Mouse (Mus musculus): Measurements from ENCODE around the gene Rpp38. TPM values are rescaled to one million over a fixed set of nuclear protein-coding genes. Genes with fewer than 3 reads are reported as not detected.
A peak's percentile ranks its signal among the peaks of the same experiment; 100 is the strongest.

The Rpp38 gene
- polyA plus RNA-seq, 1 experiment = 2.1 TPM

DNA sequence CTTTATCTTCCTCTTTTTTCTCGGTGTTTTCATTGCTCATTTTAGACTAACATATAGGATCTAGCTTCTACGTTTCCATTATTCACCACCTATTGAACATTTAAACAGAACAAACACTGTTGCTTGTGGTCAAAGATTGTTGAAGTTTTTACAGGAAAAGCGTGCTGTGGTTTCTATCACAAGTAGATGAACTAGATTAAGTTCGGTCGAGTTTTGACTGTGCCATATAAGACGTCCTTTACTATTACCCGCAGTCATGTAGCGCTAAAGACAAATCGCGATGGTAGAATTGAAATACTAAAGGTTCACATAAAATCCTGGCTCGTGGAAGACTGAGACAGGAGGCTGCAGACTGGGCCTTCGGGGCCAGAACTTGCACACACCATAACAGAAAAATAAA lies 1.3 kb upstream of the Rpp38 start:
- Histone ChIP-seq H3K9me3 (no peaks in the 10 kb centered on the region), H3K4me3 (replicated peaks) (no peak overlapping the region), H3K4me1 (peaks cover 48% of the 10 kb centered on the region), H3K36me3 (replicated peaks; ENCODE audit: low read length) (peaks cover 11% of the 10 kb centered on the region), H3K27me3 (replicated peaks) (peaks cover 2% of the 10 kb centered on the region)
- no peak for TF ChIP-seq FLI1 (IDR thresholded peaks at IDR 0.05; ENCODE audit: low read length)
- no peak for TF ChIP-seq GATA1 (IDR thresholded peaks at IDR 0.05; ENCODE audit: borderline replicate concordance, low read length)

DNA sequence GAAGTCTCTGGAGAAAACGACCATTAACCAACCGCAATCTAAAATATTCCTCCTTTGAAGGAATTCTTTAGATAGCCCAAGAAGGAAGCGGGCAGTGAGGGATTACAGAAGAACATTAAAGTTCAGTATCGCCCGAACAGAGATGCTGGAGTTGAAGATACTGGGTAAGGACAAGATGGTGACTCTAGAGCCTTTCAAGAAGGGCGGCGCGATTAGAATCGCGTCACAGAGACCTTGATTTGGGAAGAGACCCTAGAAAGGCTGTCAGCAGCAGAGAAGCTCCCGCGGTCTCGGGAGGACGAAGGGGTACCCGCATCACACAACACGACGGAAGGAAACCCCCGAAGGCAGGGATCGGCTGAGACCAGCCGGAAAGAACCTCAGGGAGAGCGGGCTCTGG lies 387 bp downstream of the Rpp38 start:
- TF ChIP-seq GATA1 (IDR thresholded peaks at IDR 0.05; ENCODE audit: borderline replicate concordance, low read length) (no peak), FLI1 (IDR thresholded peaks at IDR 0.05; ENCODE audit: low read length) (no peak)
- H3K4me3 ChIP-seq (replicated peaks) = peak overlapping the region; percentile 94

DNA sequence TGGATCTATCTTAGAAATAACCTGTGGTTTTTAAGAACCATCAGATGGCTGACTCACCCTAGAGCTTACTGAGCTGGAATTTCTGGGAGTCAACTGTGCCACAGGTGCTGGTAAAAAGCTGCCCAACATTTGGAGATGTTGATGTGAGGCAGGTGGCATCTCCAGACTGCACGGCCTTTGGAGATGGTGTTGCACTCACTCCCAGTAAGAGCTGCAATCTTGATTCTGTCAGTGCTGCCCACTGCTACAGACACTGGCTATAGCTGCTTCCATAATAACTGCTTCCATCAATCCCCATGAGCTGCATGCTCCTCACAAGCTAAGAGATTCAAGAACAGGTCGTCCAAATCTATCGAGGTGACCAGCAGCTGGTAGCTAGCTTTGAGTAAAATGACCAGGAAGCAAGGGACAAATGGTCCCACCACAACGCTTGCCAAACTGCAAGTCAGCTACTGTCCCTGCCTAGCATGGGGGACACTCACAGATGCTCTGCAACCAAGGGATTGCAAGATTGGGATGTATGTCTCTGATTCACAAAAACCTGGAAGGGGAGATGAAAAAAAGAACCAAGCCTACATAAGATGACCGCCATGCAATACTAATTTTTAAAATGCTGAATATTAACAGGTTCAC lies 1.3 kb downstream of the Rpp38 start:
- TF ChIP-seq GATA1 (IDR thresholded peaks at IDR 0.05; ENCODE audit: borderline replicate concordance, low read length) (no peak), FLI1 (IDR thresholded peaks at IDR 0.05; ENCODE audit: low read length) (no peak)
- Histone ChIP-seq H3K4me1 (peaks cover 54% of the 10 kb centered on the region), H3K9me3 (no peaks in the 10 kb centered on the region), H3K27me3 (replicated peaks) (no peaks in the 10 kb centered on the region), H3K36me3 (replicated peaks; ENCODE audit: low read length) (peaks cover 35% of the 10 kb centered on the region), H3K4me3 (replicated peaks) (peak overlapping the region; percentile 94)

More for the DNA sequence above, 387 bp downstream of the Rpp38 start:
- Histone ChIP-seq H3K9me3 (no peaks in the 10 kb centered on the region), H3K4me1 (peaks cover 48% of the 10 kb centered on the region), H3K27me3 (replicated peaks) (no peaks in the 10 kb centered on the region), H3K36me3 (replicated peaks; ENCODE audit: low read length) (peaks cover 27% of the 10 kb centered on the region)

DNA sequence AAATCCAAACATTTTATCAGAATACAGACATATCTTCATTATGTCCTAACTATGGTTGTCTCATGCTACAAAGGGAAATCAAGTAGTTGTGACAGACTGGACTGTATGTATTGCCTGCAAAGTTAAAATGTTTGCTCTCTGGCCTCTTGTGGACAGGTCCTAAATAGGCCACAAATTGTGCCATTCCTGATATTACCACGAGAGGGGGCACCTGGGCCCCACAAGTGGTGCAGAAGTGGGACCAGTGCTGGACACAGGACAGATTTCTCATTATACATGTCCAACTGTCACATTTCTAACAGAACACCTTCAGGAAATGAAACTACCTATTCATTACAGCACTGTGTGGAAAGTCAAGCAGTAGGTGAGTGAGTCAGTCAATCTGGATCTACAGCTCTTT lies 5.1 kb downstream of the Rpp38 start:
- no peaks in the 10 kb centered on the region for H3K27me3 ChIP-seq (replicated peaks)
- no peaks in the 10 kb centered on the region; the same call in 1 of the 2 replicates for H3K9me3 ChIP-seq
- peaks cover 52% of the 10 kb centered on the region for H3K4me1 ChIP-seq
- H3K4me3 ChIP-seq (replicated peaks) = no peak overlapping the region
- H3K36me3 ChIP-seq (replicated peaks; ENCODE audit: low read length) = peaks cover 74% of the 10 kb centered on the region
- TF ChIP-seq FLI1 (IDR thresholded peaks at IDR 0.05; ENCODE audit: low read length) (no peak), GATA1 (IDR thresholded peaks at IDR 0.05; ENCODE audit: borderline replicate concordance, low read length) (no peak)

DNA sequence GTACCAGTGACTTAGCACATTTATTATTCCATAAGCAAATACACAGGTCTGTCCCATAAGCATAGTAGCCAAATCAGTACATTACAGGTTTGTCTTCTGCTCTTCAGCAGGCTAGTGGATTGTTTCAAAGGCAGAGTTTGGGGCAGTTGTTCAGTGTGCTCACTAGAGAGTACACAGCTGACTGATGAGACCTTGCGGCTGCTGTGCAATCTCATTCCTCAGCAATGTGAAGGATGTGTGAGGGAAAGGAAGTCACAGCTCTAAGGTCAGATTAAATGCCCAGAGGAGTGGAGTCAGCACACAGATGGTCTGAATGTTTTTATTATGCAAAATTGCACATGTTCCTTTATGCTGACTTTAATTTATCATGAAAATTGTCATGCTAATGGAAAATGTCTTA lies 5.9 kb downstream of the Rpp38 start:
- Histone ChIP-seq H3K9me3 (no peaks in the 10 kb centered on the region; the same call in 1 of the 2 replicates), H3K27me3 (replicated peaks) (no peaks in the 10 kb centered on the region), H3K4me3 (replicated peaks) (no peak overlapping the region), H3K4me1 (peaks cover 49% of the 10 kb centered on the region), H3K36me3 (replicated peaks; ENCODE audit: low read length) (peaks cover 80% of the 10 kb centered on the region)
- no peak for TF ChIP-seq GATA1 (IDR thresholded peaks at IDR 0.05; ENCODE audit: borderline replicate concordance, low read length)
- TF ChIP-seq FLI1 (IDR thresholded peaks at IDR 0.05; ENCODE audit: low read length) = no peak

DNA sequence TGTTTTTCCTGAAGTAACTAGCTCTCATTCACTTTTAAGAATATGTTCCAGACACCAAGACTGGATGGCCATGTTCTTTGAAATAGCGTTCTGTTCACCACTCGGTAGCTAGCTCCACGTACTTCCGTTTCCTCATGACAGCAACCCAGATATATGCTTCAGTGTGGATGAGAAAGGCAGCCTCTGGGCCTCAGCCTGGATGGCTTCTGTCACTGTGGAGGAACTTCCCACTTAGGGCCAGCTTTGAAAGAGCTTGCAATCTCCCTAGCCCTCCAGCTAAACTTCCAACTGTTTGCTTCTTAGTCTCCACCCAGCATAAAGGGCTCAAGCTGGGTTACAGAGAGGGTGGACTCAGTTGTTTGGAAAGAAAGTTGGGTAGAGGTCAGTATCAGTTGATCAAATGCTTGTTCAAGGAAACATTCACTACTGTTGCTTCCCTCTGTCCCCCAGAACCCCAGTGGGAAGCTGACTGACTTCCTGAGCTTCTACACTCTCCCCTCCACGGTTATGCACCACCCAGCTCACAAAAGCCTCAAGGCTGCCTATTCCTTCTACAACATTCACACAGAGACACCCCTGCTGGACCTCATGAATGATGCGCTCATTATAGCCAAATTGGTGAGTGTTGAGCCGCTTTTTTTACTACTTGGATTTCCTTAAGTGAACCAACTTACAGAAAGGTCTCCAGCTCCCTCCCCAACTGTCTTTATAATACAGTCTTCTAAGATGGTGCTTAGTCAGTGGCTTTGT lies 7.9 kb downstream of the Rpp38 start:
- Histone ChIP-seq H3K4me3 (replicated peaks) (no peak overlapping the region), H3K36me3 (replicated peaks; ENCODE audit: low read length) (peaks cover 92% of the 10 kb centered on the region), H3K9me3 (no peaks in the 10 kb centered on the region; the same call in 1 of the 2 replicates), H3K4me1 (peaks cover 34% of the 10 kb centered on the region), H3K27me3 (replicated peaks) (no peaks in the 10 kb centered on the region)
- TF ChIP-seq FLI1 (IDR thresholded peaks at IDR 0.05; ENCODE audit: low read length) (no peak), GATA1 (IDR thresholded peaks at IDR 0.05; ENCODE audit: borderline replicate concordance, low read length) (no peak)

DNA sequence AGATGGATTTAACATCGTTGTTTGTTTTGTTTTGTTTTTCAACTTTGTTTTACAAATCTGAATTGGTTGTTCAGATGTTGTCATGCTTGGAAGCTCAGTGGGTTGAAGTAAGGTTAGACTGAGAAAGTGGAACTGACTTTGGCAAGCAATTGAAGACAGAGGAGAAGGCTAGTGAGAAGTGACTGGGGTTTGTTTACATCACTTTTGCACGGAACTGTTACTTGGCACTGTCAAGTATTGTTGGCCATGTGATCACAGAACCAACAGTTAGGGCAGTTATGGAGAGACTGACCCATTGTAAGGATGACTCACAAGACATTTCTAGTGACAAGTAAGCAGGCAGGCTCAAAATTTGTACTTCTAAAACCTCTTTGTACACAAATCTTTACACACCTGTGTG lies 9.3 kb downstream of the Rpp38 start:
- no peaks in the 10 kb centered on the region for H3K27me3 ChIP-seq (replicated peaks)
- TF ChIP-seq GATA1 (IDR thresholded peaks at IDR 0.05; ENCODE audit: borderline replicate concordance, low read length) (no peak), FLI1 (IDR thresholded peaks at IDR 0.05; ENCODE audit: low read length) (no peak)
- no peaks in the 10 kb centered on the region; the same call in 1 of the 2 replicates for H3K9me3 ChIP-seq
- peaks cover 34% of the 10 kb centered on the region for H3K4me1 ChIP-seq
- H3K36me3 ChIP-seq (replicated peaks; ENCODE audit: low read length) = peaks cover 92% of the 10 kb centered on the region
- no peak overlapping the region for H3K4me3 ChIP-seq (replicated peaks)

DNA sequence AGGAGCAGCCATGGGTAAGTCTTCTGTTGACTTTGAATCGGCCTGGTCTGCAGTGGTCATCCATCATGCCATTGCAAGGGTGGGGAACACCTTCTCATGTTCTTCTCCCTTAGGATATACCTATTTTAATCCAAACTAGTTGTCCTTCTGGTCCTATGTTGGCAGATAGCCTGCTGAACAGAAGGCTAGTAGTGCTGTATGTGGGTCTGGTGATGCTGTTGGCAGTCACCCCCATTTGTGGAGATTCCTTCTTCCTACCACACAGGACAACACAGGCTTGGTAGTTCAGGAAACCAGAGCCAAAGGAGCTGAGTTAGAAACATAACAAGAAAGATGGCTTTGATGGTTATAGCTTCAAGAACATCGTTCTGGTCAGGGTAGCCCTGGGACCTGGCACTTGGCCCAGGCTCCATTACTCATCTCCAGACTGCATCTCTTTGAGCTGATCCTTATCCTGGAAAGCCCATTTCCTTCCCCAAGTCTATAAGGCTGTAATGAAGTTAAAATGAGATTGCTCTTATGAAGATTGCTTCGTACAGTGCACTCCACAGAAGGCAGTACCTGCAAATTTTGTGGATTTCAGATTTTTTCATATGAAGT lies 26.9 kb downstream of the Rpp38 start:
- Histone ChIP-seq H3K4me1 (peaks cover 9% of the 10 kb centered on the region), H3K4me3 (replicated peaks) (no peak overlapping the region), H3K27me3 (replicated peaks) (no peaks in the 10 kb centered on the region), H3K9me3 (peaks cover 5% of the 10 kb centered on the region; the same call in 1 of the 2 replicates), H3K36me3 (replicated peaks; ENCODE audit: low read length) (peaks cover 47% of the 10 kb centered on the region)
- TF ChIP-seq GATA1 (IDR thresholded peaks at IDR 0.05; ENCODE audit: borderline replicate concordance, low read length) (no peak), FLI1 (IDR thresholded peaks at IDR 0.05; ENCODE audit: low read length) (no peak)

DNA sequence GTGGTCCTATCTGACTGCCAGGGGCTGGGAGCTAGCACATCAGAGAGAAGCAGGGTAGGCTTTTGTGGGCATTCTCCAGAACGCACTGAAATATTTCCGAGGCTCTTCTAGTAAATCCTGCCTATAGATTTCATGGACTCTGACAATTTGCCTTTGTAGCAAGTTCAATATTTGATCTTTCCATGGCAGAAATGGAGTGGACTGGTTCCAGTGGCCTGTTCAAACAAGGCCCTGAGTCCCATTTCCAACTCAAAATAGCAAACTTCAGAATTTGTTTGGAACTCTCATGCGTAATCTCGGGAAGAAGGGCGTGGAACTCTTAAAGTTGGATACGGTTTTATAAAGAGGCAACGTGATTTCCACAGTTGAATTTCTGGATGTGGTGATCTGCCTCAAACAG lies 36.6 kb downstream of the Rpp38 start:
- Histone ChIP-seq H3K36me3 (replicated peaks; ENCODE audit: low read length) (no peaks in the 10 kb centered on the region), H3K9me3 (no peaks in the 10 kb centered on the region), H3K4me1 (peaks cover 29% of the 10 kb centered on the region; the same call in 1 of the 2 replicates), H3K4me3 (replicated peaks) (no peak overlapping the region), H3K27me3 (replicated peaks) (no peaks in the 10 kb centered on the region)
- TF ChIP-seq GATA1 (IDR thresholded peaks at IDR 0.05; ENCODE audit: borderline replicate concordance, low read length) = no peak
- no peak for TF ChIP-seq FLI1 (IDR thresholded peaks at IDR 0.05; ENCODE audit: low read length)

DNA sequence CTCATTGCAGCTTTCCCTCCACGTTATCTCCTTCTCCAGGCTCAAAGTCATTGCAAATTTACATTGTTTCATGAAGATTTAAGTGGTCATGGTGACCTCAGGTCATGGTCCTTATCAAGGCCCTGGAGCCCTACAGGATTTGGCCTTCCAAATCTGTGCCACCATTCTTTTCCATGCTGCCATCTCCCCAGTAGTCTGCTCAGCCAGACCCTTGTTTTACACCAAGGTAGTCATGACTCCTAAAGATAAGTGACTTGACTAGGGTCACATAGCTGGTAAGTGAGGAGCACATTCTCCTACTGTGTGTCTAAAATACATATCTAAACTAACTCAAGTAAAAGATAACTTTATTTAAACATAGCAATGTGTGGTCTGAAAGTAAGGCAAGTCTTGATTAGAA lies 40.3 kb downstream of the Rpp38 start:
- Histone ChIP-seq H3K27me3 (replicated peaks) (no peaks in the 10 kb centered on the region), H3K9me3 (no peaks in the 10 kb centered on the region), H3K36me3 (replicated peaks; ENCODE audit: low read length) (no peaks in the 10 kb centered on the region), H3K4me1 (peaks cover 31% of the 10 kb centered on the region; the same call in 1 of the 2 replicates), H3K4me3 (replicated peaks) (no peak overlapping the region)
- no peak for TF ChIP-seq GATA1 (IDR thresholded peaks at IDR 0.05; ENCODE audit: borderline replicate concordance, low read length)
- no peak for TF ChIP-seq FLI1 (IDR thresholded peaks at IDR 0.05; ENCODE audit: low read length)
